ENCODE assay signal across 23 mouse cellular contexts in the genomic region with DNA sequence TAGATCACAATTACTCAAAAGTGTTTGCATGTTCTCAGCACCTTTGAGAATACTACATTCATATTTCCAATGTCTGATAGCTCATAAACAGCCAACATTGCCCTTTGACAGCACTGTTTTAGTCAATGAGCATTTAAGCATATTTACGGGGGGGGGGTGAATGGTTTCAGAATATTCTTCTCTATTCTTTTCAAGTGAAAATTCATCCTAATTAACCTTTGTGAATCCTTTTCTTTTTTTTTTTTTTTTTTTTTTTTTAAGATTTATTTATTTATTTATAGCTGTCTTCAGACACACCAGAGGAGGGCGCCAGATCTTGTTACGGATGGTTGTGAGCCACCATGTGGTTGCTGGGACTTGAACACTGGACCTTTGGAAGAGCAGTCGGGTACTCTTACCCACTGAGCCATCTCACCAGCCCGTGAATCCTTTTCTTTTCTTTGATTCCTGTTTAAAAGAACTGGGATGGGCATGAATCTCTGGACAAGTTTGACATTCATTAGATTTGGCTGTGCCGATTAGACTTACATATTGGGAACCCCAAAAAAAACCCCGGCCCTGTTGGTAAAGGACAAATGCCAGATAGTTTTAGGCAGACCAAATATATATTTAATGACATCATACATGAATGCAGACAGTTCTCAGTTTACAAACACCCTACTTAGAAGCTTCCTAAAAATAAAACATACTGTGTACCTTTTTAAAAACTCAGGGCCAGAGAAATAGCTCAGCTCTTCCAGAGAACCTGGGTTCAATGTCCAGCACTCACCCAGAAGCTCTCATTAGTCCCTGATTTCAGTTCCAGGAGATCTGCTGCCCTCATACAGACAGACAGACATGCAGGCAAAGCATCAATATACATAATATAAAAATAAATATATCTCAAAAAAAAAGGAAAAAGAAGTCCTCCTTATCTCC. TPM values are rescaled to one million over a fixed set of nuclear protein-coding genes. Genes with fewer than 3 reads are reported as not detected.
DNase-seq lines count a peak whose midpoint lies in the region; ATAC-seq and TF ChIP-seq lines count a peak whose summit lies in the region.
"Had no signal": no experiment of that assay in that cellular context is flagged by ENCODE, and none has a peak within 500 bp of the region (broad histone marks: within the 10 kb centered on the region; RNA-seq: fewer than 3 reads in every experiment).

No protein-coding gene starts in this region.

- H3K79me2 ChIP-seq in macrophage (ENCODE audit: inconsistent target): no peaks in the 10 kb centered on the region

- no peaks in the 10 kb centered on the region for H3K9me3 ChIP-seq in heart, embryonic 10.5 days
- H3K9me3 ChIP-seq in liver, postnatal 0 days (ENCODE audit: low read length): no peaks in the 10 kb centered on the region
- H3K9me3 ChIP-seq in ES-E14 (ENCODE audit: control insufficient read depth, insufficient read depth, low read depth, low read length): no peaks in the 10 kb centered on the region
- H3K9me3 ChIP-seq: embryonic facial prominence, embryonic 12.5 days; embryonic facial prominence, embryonic 15.5 days; forebrain, embryonic 12.5 days; forebrain, embryonic 15.5 days; heart, embryonic 13.5 days; hindbrain, embryonic 15.5 days had no signal

- H3K4me3 ChIP-seq in heart, embryonic 10.5 days: no peak overlapping the region
- no peak overlapping the region for H3K4me3 ChIP-seq in liver, postnatal 0 days (ENCODE audit: low read depth, low read length)
- H3K4me3 ChIP-seq in ES-E14 (ENCODE audit: insufficient read depth in 1 of 2, low read depth in 1 of 2, low read length in 2 of 2, poor library complexity in 1 of 2, severe bottlenecking in 1 of 2) (no peak overlapping the region), macrophage (ENCODE audit: inconsistent target) (no peak overlapping the region)
- H3K4me3 ChIP-seq: embryonic facial prominence, embryonic 12.5 days; embryonic facial prominence, embryonic 15.5 days; forebrain, embryonic 12.5 days; forebrain, embryonic 15.5 days; heart, embryonic 13.5 days; hindbrain, embryonic 15.5 days had no signal

- WGBS in heart, embryonic 10.5 days: 88% methylated on average over 7 of the region's 7 CpGs
- 89% methylated on average over 5 of the region's 7 CpGs for WGBS in liver, postnatal 0 days (ENCODE audit: insufficient replicate concordance)
- 96% methylated on average over 4 of the region's 7 CpGs for WGBS in macrophage (ENCODE audit: missing documents)

- no peak for TF ChIP-seq EP300 in liver, postnatal 0 days (IDR thresholded peaks at IDR 0.05; ENCODE audit: low read depth)

- H3K27ac ChIP-seq in heart, embryonic 10.5 days: no peak overlapping the region
- H3K27ac ChIP-seq in liver, postnatal 0 days (ENCODE audit: low read depth): peak overlapping the region; percentile 67; the same call in 1 of the 2 replicates
- peak overlapping the region; percentile 40; the same call in 1 of the 2 replicates for H3K27ac ChIP-seq in ES-E14 (ENCODE audit: insufficient read depth, low read depth, low read length, poor library complexity, severe bottlenecking)
- peak overlapping the region; percentile 51 for H3K27ac ChIP-seq in macrophage
- H3K27ac ChIP-seq: embryonic facial prominence, embryonic 12.5 days; embryonic facial prominence, embryonic 15.5 days; forebrain, embryonic 12.5 days; forebrain, embryonic 15.5 days; heart, embryonic 13.5 days; hindbrain, embryonic 15.5 days had no signal

- no peak overlapping the region for H3K9ac ChIP-seq in liver, postnatal 0 days (replicated peaks)
- 0 out of 2 replicates have a peak overlapping the region, but pooled peaks have one; percentile 20 for H3K9ac ChIP-seq in ES-E14 (ENCODE audit: insufficient read depth, low read depth, low read length, poor library complexity, severe bottlenecking)
- H3K9ac ChIP-seq: embryonic facial prominence, embryonic 12.5 days; embryonic facial prominence, embryonic 15.5 days; forebrain, embryonic 12.5 days; forebrain, embryonic 15.5 days; heart, embryonic 13.5 days; hindbrain, embryonic 15.5 days had no signal

- H3K4me2 ChIP-seq in liver, postnatal 0 days (ENCODE audit: low read depth, low read length): peak overlapping the region; percentile 44
- H3K4me2 ChIP-seq: embryonic facial prominence, embryonic 12.5 days; embryonic facial prominence, embryonic 15.5 days; forebrain, embryonic 12.5 days; forebrain, embryonic 15.5 days; heart, embryonic 13.5 days; hindbrain, embryonic 15.5 days had no signal

- ATAC-seq in liver, postnatal 0 days: no peak
- ATAC-seq: forebrain, embryonic 15.5 days; Patski had no signal

- H3K4me1 ChIP-seq in heart, embryonic 10.5 days: peaks cover 19% of the 10 kb centered on the region; the same call in 1 of the 2 replicates
- peaks cover 33% of the 10 kb centered on the region for H3K4me1 ChIP-seq in liver, postnatal 0 days (ENCODE audit: insufficient read depth)
- peaks cover 10 to 11% of the 10 kb centered on the region in 2 experiments; a peak in 3 of 4 replicates for H3K4me1 ChIP-seq in ES-E14 (ENCODE audit: control insufficient read depth in 2 of 2, insufficient read depth in 2 of 2, low read length in 2 of 2, poor library complexity in 1 of 2)

- DNase-seq in heart, adult 11 months: peak; percentile 41
- no peak for DNase-seq in heart, embryonic 10.5 days (ENCODE audit: low spot score)
- DNase-seq in liver, postnatal 0 days: no peak
- DNase-seq in liver (no peak), ES-E14 (ENCODE audit: low read depth, low spot score) (no peak)
- DNase-seq in lung, adult 18-20 months: no peak
- DNase-seq: adrenal gland, postnatal 10 days; adrenal gland, postnatal 36 days; cerebellum, adult 11 months; cerebellum, adult 2 months; cerebellum, adult 9-11 months; cerebellum, postnatal 25 days; gastrocnemius, postnatal 10 days; heart, postnatal 14 days; heart, postnatal 4 days had no signal

- no peak for TF ChIP-seq CTCF in liver, postnatal 0 days (IDR thresholded peaks at IDR 0.05; ENCODE audit: low read depth)

- H3K27me3 ChIP-seq in heart, embryonic 10.5 days (ENCODE audit: insufficient read depth, poor library complexity, severe bottlenecking): no peaks in the 10 kb centered on the region
- H3K27me3 ChIP-seq in liver, postnatal 0 days (ENCODE audit: insufficient read depth, low read length): no peaks in the 10 kb centered on the region
- H3K27me3 ChIP-seq: embryonic facial prominence, embryonic 12.5 days; embryonic facial prominence, embryonic 15.5 days; forebrain, embryonic 12.5 days; forebrain, embryonic 15.5 days; heart, embryonic 13.5 days; hindbrain, embryonic 15.5 days; Patski had no signal

- no peaks in the 10 kb centered on the region for H3K36me3 ChIP-seq in heart, embryonic 10.5 days
- no peaks in the 10 kb centered on the region for H3K36me3 ChIP-seq in liver, postnatal 0 days (replicated peaks; ENCODE audit: insufficient read depth, low read length)
- H3K36me3 ChIP-seq in ES-E14 (ENCODE audit: control insufficient read depth, insufficient read depth, low read length, poor library complexity, severe bottlenecking) (no peaks in the 10 kb centered on the region), macrophage (ENCODE audit: inconsistent target) (no peaks in the 10 kb centered on the region)
- H3K36me3 ChIP-seq: embryonic facial prominence, embryonic 12.5 days; embryonic facial prominence, embryonic 15.5 days; forebrain, embryonic 12.5 days; forebrain, embryonic 15.5 days; heart, embryonic 13.5 days; hindbrain, embryonic 15.5 days had no signal

- in situ Hi-C loops in ES-E14 (cut with MboI; ENCODE audit: low sequenced_read_pairs in 2 of 2, unreplicated experiment in 2 of 2): no loop called here

TF ChIP-seq in ES-E14, 5 proteins besides CTCF, POLR2A, EP300 and RAD21:
- TF ChIP-seq ZC3H11A (IDR thresholded peaks at IDR 0.05; ENCODE audit: borderline replicate concordance, low read depth, low read length) (no peak), ZNF384 (IDR thresholded peaks at IDR 0.05; ENCODE audit: low read depth, low read length) (peak; percentile 90)

RNA-seq across cellular contexts. Expression of gene Slc38a2, which starts 14.5 kb away (rescaled TPM):
- 113 and 119 TPM in 2 replicates for polyA plus RNA-seq in heart, embryonic 10.5 days (2016; fragmentation: Nextera tagmentation; extraction: Ambion mirVana)
- 19.0 and 29.6 TPM in 2 replicates for polyA plus RNA-seq in liver, postnatal 0 days (2015; fragmentation: Nextera tagmentation; extraction: Ambion mirVana)
- total RNA-seq in ES-E14 (2012; rRNA removed): 262 and 326 TPM in 2 replicates
- total RNA-seq in macrophage (2018; cell fraction: chromatin; rRNA removed): 100 to 1,000 TPM in 9 of 26 experiments, 10 to 100 TPM in 17; 12.5 to 208 (median 81.7) TPM
- 10 to 100 TPM; 11.6 to 70.8 (median 26.9) TPM for total RNA-seq in macrophage (2018; cell fraction: cytosol; rRNA removed)
- total RNA-seq in macrophage (2018; cell fraction: nucleus; rRNA removed): 100 to 1,000 TPM in 13 of 26 experiments, 10 to 100 TPM in 13; 44.0 to 189 (median 105) TPM
- 7.9 to 34.0 TPM (median 16.4 TPM) in 3 replicates for polyA plus RNA-seq in macrophage (2018)
